In genomic region chr5:136961983-136962461, GRCm38 (mm10) we compare ENCODE assay signal across 7 mouse cellular contexts. TPM values are rescaled to one million over a fixed set of nuclear protein-coding genes. Genes with fewer than 3 reads are reported as not detected.
DNase-seq lines count a peak whose midpoint lies in the region; ATAC-seq and TF ChIP-seq lines count a peak whose summit lies in the region.

No protein-coding gene starts in this region.

- TF ChIP-seq POLR2A in small intestine, adult 2 months (IDR thresholded peaks at IDR 0.05; ENCODE audit: low read depth, low read length) = peak; percentile 62; the same call in 1 of the 2 replicates

- H3K9me3 ChIP-seq in intestine, postnatal 0 days (ENCODE audit: control insufficient read depth) = no peaks in the 10 kb centered on the region
- H3K9me3 ChIP-seq in midbrain, embryonic 12.5 days = no peaks in the 10 kb centered on the region

- no peaks in the 10 kb centered on the region for H3K27me3 ChIP-seq in intestine, postnatal 0 days (replicated peaks; ENCODE audit: control insufficient read depth, insufficient read depth, low read length)
- no peaks in the 10 kb centered on the region for H3K27me3 ChIP-seq in midbrain, embryonic 12.5 days
- H3K27me3 ChIP-seq in small intestine, adult 2 months (ENCODE audit: control insufficient read depth, insufficient read depth, low read length) = no peaks in the 10 kb centered on the region

- H3K36me3 ChIP-seq in intestine, postnatal 0 days (ENCODE audit: control insufficient read depth, insufficient read depth) = peaks cover 34% of the 10 kb centered on the region
- H3K36me3 ChIP-seq in midbrain, embryonic 12.5 days = peaks cover 43% of the 10 kb centered on the region
- peaks cover 14% of the 10 kb centered on the region for H3K36me3 ChIP-seq in small intestine, adult 2 months (ENCODE audit: control insufficient read depth, insufficient read depth, low read length)

- H3K9ac ChIP-seq in intestine, postnatal 0 days (ENCODE audit: low read depth, low read length) = peak overlapping the region; percentile 57
- peak overlapping the region; percentile 72 for H3K9ac ChIP-seq in midbrain, embryonic 12.5 days (replicated peaks)

- intact Hi-C loops in left cerebral cortex, postnatal 4 days (cut with DNase I) = no loop called here

- H3K27ac ChIP-seq in intestine, postnatal 0 days (ENCODE audit: low read depth, low read length) = peak overlapping the region; percentile 73
- peak overlapping the region; percentile 86 for H3K27ac ChIP-seq in midbrain, embryonic 12.5 days (replicated peaks)
- H3K27ac ChIP-seq in small intestine, adult 2 months (ENCODE audit: insufficient read depth, low read depth, low read length) = peak overlapping the region; percentile 89

- no peak for TF ChIP-seq CTCF in intestine, postnatal 0 days (IDR thresholded peaks at IDR 0.05; ENCODE audit: low read depth)
- no peak for TF ChIP-seq CTCF in small intestine, adult 2 months (IDR thresholded peaks at IDR 0.05; ENCODE audit: extremely low read depth, insufficient read length, insufficient replicate concordance, low read depth, low read length)

- peak; percentile 86 for DNase-seq in adrenal gland, adult 8-10 months
- DNase-seq in embryo, embryonic 9.5 days (ENCODE audit: extremely low spot score) = peak; percentile 91
- peak; percentile 63 for DNase-seq in gonadal fat pad, adult 2 months (ENCODE audit: low read depth)
- peak; percentile 88 for DNase-seq in left cerebral cortex, postnatal 4 days

- peak overlapping the region; percentile 69 for H3K4me3 ChIP-seq in intestine, postnatal 0 days (ENCODE audit: low read depth, low read length)
- H3K4me3 ChIP-seq in midbrain, embryonic 12.5 days = peak overlapping the region; percentile 71
- H3K4me3 ChIP-seq in small intestine, adult 2 months (ENCODE audit: low read depth, low read length) = peak overlapping the region; percentile 81

- H3K4me2 ChIP-seq in intestine, postnatal 0 days (replicated peaks; ENCODE audit: low read depth) = peak overlapping the region; percentile 78
- H3K4me2 ChIP-seq in midbrain, embryonic 12.5 days (replicated peaks) = peak overlapping the region; percentile 80

- WGBS in intestine, postnatal 0 days = 0% methylated on average over 20 of the region's 20 CpGs
- 0% methylated on average over 20 of the region's 20 CpGs for WGBS in midbrain, embryonic 12.5 days
- under 1% methylated on average over 20 of the region's 20 CpGs for whole genome bisulfite sequencing in small intestine, adult 2 months

- H3K4me1 ChIP-seq in intestine, postnatal 0 days (replicated peaks; ENCODE audit: control insufficient read depth, insufficient read depth, low read length) = peaks cover 14% of the 10 kb centered on the region; the same call in 1 of the 2 replicates
- peaks cover 17% of the 10 kb centered on the region for H3K4me1 ChIP-seq in midbrain, embryonic 12.5 days
- peaks cover 50% of the 10 kb centered on the region for H3K4me1 ChIP-seq in small intestine, adult 2 months (ENCODE audit: control insufficient read depth, insufficient read depth, insufficient read length, low read length)

- ATAC-seq in intestine, postnatal 0 days = peak; percentile 70
- peak; percentile 90 for ATAC-seq in midbrain, embryonic 12.5 days (ENCODE audit: low FRiP score, low read depth)

RNA-seq across cellular contexts. Expression of gene Cldn15, which starts 4.4 kb away (rescaled TPM):
- total RNA-seq in adrenal gland, adult 8-10 months (2022) = 10 to 100 TPM in 3 of 4 experiments, 1 to 10 TPM in 1; 9.5 to 13.7 (median 12.1) TPM
- polyA plus RNA-seq in gonadal fat pad, adult 2 months (2012; rRNA removed) = 24.6 and 37.4 TPM in 2 replicates
- polyA plus RNA-seq in intestine, postnatal 0 days (2015; fragmentation: Nextera tagmentation; extraction: Ambion mirVana) = 29.5 and 31.2 TPM in 2 replicates
- total RNA-seq in left cerebral cortex, postnatal 4 days (2021) = under 1 TPM; 0.46 to 0.54 TPM
- polyA plus RNA-seq in midbrain, embryonic 12.5 days (2016; fragmentation: Nextera tagmentation; extraction: Ambion mirVana) = 0.19 TPM in 1 of 2 replicates, not detected in the other
- 313 and 657 TPM in 2 replicates for polyA plus RNA-seq in small intestine, adult 2 months (2012; rRNA removed)

RNA-seq across cellular contexts. Expression of gene Fis1, which starts 8.9 kb away (rescaled TPM):
- total RNA-seq in adrenal gland, adult 8-10 months (2022) = 100 to 1,000 TPM; 210 to 255 (median 217) TPM
- polyA plus RNA-seq in gonadal fat pad, adult 2 months (2012; rRNA removed) = 163 and 173 TPM in 2 replicates
- polyA plus RNA-seq in intestine, postnatal 0 days (2015; fragmentation: Nextera tagmentation; extraction: Ambion mirVana) = 318 and 324 TPM in 2 replicates
- 100 to 1,000 TPM; 193 to 195 TPM for total RNA-seq in left cerebral cortex, postnatal 4 days (2021)
- 314 and 323 TPM in 2 replicates for polyA plus RNA-seq in midbrain, embryonic 12.5 days (2016; fragmentation: Nextera tagmentation; extraction: Ambion mirVana)
- 106 and 261 TPM in 2 replicates for polyA plus RNA-seq in small intestine, adult 2 months (2012; rRNA removed)

RNA-seq across cellular contexts. Expression of gene Plod3, which starts 24.8 kb away (rescaled TPM):
- 10 to 100 TPM; 68.6 to 74.5 (median 72.1) TPM for total RNA-seq in adrenal gland, adult 8-10 months (2022)
- 66.5 and 85.1 TPM in 2 replicates for polyA plus RNA-seq in gonadal fat pad, adult 2 months (2012; rRNA removed)
- polyA plus RNA-seq in intestine, postnatal 0 days (2015; fragmentation: Nextera tagmentation; extraction: Ambion mirVana) = 11.1 and 11.8 TPM in 2 replicates
- total RNA-seq in left cerebral cortex, postnatal 4 days (2021) = 10 to 100 TPM; 46.7 to 52.1 TPM
- polyA plus RNA-seq in midbrain, embryonic 12.5 days (2016; fragmentation: Nextera tagmentation; extraction: Ambion mirVana) = 39.0 and 40.7 TPM in 2 replicates
- polyA plus RNA-seq in small intestine, adult 2 months (2012; rRNA removed) = 17.1 and 21.6 TPM in 2 replicates

RNA-seq across cellular contexts. Expression of gene Znhit1, which starts 25.8 kb away (rescaled TPM):
- total RNA-seq in adrenal gland, adult 8-10 months (2022) = 10 to 100 TPM; 77.8 to 96.8 (median 83.5) TPM
- 52.4 and 52.9 TPM in 2 replicates for polyA plus RNA-seq in gonadal fat pad, adult 2 months (2012; rRNA removed)
- polyA plus RNA-seq in intestine, postnatal 0 days (2015; fragmentation: Nextera tagmentation; extraction: Ambion mirVana) = 84.6 and 91.1 TPM in 2 replicates
- 10 to 100 TPM; 90.8 to 93.9 TPM for total RNA-seq in left cerebral cortex, postnatal 4 days (2021)
- polyA plus RNA-seq in midbrain, embryonic 12.5 days (2016; fragmentation: Nextera tagmentation; extraction: Ambion mirVana) = 92.8 and 102 TPM in 2 replicates
- polyA plus RNA-seq in small intestine, adult 2 months (2012; rRNA removed) = 47.6 and 92.2 TPM in 2 replicates

RNA-seq across cellular contexts. Expression of gene Ift22, which starts 54.1 kb away (rescaled TPM):
- total RNA-seq in adrenal gland, adult 8-10 months (2022) = 10 to 100 TPM; 30.5 to 53.5 (median 41.9) TPM
- 16.9 and 21.2 TPM in 2 replicates for polyA plus RNA-seq in gonadal fat pad, adult 2 months (2012; rRNA removed)
- polyA plus RNA-seq in intestine, postnatal 0 days (2015; fragmentation: Nextera tagmentation; extraction: Ambion mirVana) = 24.7 and 25.2 TPM in 2 replicates
- total RNA-seq in left cerebral cortex, postnatal 4 days (2021) = 10 to 100 TPM; 51.2 to 56.2 TPM
- polyA plus RNA-seq in midbrain, embryonic 12.5 days (2016; fragmentation: Nextera tagmentation; extraction: Ambion mirVana) = 112 and 113 TPM in 2 replicates
- polyA plus RNA-seq in small intestine, adult 2 months (2012; rRNA removed) = 11.1 and 13.3 TPM in 2 replicates

Comparison
In these comparisons a context has a peak if more than half of its experiments do, and no peak if none do; other contexts are left out.
1. Peak in every context shown above with its lines: DNase-seq, ATAC-seq, H3K4me3 ChIP-seq and H3K27ac ChIP-seq.
2. RNA of gene Cldn15, which starts 4.4 kb away (polyA plus RNA-seq): 313 to 657 TPM in small intestine, adult 2 months, 24.6 to 37.4 TPM in gonadal fat pad, adult 2 months and 29.5 to 31.2 TPM in intestine, postnatal 0 days; 0.19 TPM in midbrain, embryonic 12.5 days; every median in the first group is over 10 times any median in the second.